8 mouse cellular contexts compared by ENCODE assay signal in genomic region chr6:124965747-124966146, GRCm38 (mm10). TPM values are rescaled to one million over a fixed set of nuclear protein-coding genes. Genes with fewer than 3 reads are reported as not detected.
DNase-seq lines count a peak whose midpoint lies in the region; ATAC-seq and TF ChIP-seq lines count a peak whose summit lies in the region.

No protein-coding gene starts in this region.

- H3K4me3 ChIP-seq in intestine, postnatal 0 days (ENCODE audit: low read depth, low read length) = peak overlapping the region; percentile 69

- H3K4me1 ChIP-seq in intestine, postnatal 0 days (replicated peaks; ENCODE audit: control insufficient read depth, insufficient read depth, low read length) = peaks cover 10% of the 10 kb centered on the region; the same call in 1 of the 2 replicates

- H3K9me3 ChIP-seq in intestine, postnatal 0 days (ENCODE audit: control insufficient read depth) = no peaks in the 10 kb centered on the region

- peak overlapping the region; percentile 74 for H3K9ac ChIP-seq in intestine, postnatal 0 days (ENCODE audit: low read depth, low read length)

- TF ChIP-seq CTCF in intestine, postnatal 0 days (IDR thresholded peaks at IDR 0.05; ENCODE audit: low read depth) = no peak

- WGBS in intestine, postnatal 0 days = 11% methylated on average over 15 of the region's 15 CpGs

- no peak for ATAC-seq in intestine, postnatal 0 days

- H3K36me3 ChIP-seq in intestine, postnatal 0 days (ENCODE audit: control insufficient read depth, insufficient read depth) = peaks cover 6% of the 10 kb centered on the region
- peaks cover 2% of the 10 kb centered on the region; the same call in 1 of the 2 replicates for H3K36me3 ChIP-seq in splenic B cell, adult 2 months (ENCODE audit: control insufficient read depth, insufficient read depth, low read length, poor library complexity, severe bottlenecking)

- peak overlapping the region; percentile 93; the same call in 1 of the 2 replicates for H3K27ac ChIP-seq in intestine, postnatal 0 days (ENCODE audit: low read depth, low read length)

- intact Hi-C loops in left cerebral cortex, postnatal 36 days (cut with DNase I) = no loop called here

- DNase-seq in cerebellum, adult 9-10 months = peak; percentile 50
- no peak for DNase-seq in cerebellum, postnatal 25 days
- peak; percentile 14 for DNase-seq in right cerebral cortex, postnatal 4 days
- DNase-seq in right cerebral cortex, postnatal 25 days = no peak
- peak; percentile 34 for DNase-seq in splenic B cell, adult 2 months (ENCODE audit: low read depth, low spot score)
- no peak for DNase-seq in layer of hippocampus, postnatal 14 days (ENCODE audit: low spot score in 2 of 2)
- no peak for DNase-seq in left cerebral cortex, postnatal 36 days (ENCODE audit: low spot score in 2 of 2)

- peak overlapping the region; percentile 85 for H3K4me2 ChIP-seq in intestine, postnatal 0 days (replicated peaks; ENCODE audit: low read depth)

- H3K27me3 ChIP-seq in intestine, postnatal 0 days (replicated peaks; ENCODE audit: control insufficient read depth, insufficient read depth, low read length) = no peaks in the 10 kb centered on the region
- H3K27me3 ChIP-seq in splenic B cell, adult 2 months (ENCODE audit: control insufficient read depth, insufficient read depth, low read length, poor library complexity, severe bottlenecking) = no peaks in the 10 kb centered on the region

RNA-seq across cellular contexts. Expression of gene Cops7a, which starts 0.4 kb away (rescaled TPM):
- polyA plus RNA-seq in intestine, postnatal 0 days (2015; fragmentation: Nextera tagmentation; extraction: Ambion mirVana) = 105 and 110 TPM in 2 replicates
- total RNA-seq in layer of hippocampus, postnatal 14 days (2021) = 100 to 1,000 TPM; 125 to 128 TPM
- total RNA-seq in left cerebral cortex, postnatal 36 days (2021) = 100 to 1,000 TPM; 153 to 170 TPM

RNA-seq across cellular contexts. Expression of gene Pianp, which starts 30.7 kb away (rescaled TPM):
- polyA plus RNA-seq in intestine, postnatal 0 days (2015; fragmentation: Nextera tagmentation; extraction: Ambion mirVana) = 1.8 and 2.1 TPM in 2 replicates
- total RNA-seq in layer of hippocampus, postnatal 14 days (2021) = 100 to 1,000 TPM; 119 to 120 TPM
- 100 to 1,000 TPM; 179 to 184 TPM for total RNA-seq in left cerebral cortex, postnatal 36 days (2021)

RNA-seq across cellular contexts. Expression of gene Mlf2, which starts 34.6 kb away (rescaled TPM):
- 265 and 269 TPM in 2 replicates for polyA plus RNA-seq in intestine, postnatal 0 days (2015; fragmentation: Nextera tagmentation; extraction: Ambion mirVana)
- total RNA-seq in layer of hippocampus, postnatal 14 days (2021) = 100 to 1,000 TPM; 681 to 696 TPM
- total RNA-seq in left cerebral cortex, postnatal 36 days (2021) = 100 to 1,000 TPM; 606 to 697 TPM

RNA-seq across cellular contexts. Expression of gene Zfp384, which starts 43.2 kb away (rescaled TPM):
- 8.2 TPM in 2 replicates for polyA plus RNA-seq in intestine, postnatal 0 days (2015; fragmentation: Nextera tagmentation; extraction: Ambion mirVana)
- total RNA-seq in layer of hippocampus, postnatal 14 days (2021) = 10 to 100 TPM; 41.9 to 49.2 TPM
- total RNA-seq in left cerebral cortex, postnatal 36 days (2021) = 10 to 100 TPM; 33.3 to 52.7 TPM

RNA-seq across cellular contexts. Expression of gene Ptms, which starts 45.8 kb away (rescaled TPM):
- 167 and 169 TPM in 2 replicates for polyA plus RNA-seq in intestine, postnatal 0 days (2015; fragmentation: Nextera tagmentation; extraction: Ambion mirVana)
- total RNA-seq in layer of hippocampus, postnatal 14 days (2021) = 1,000 to 10,000 TPM; 1,231 to 1,331 TPM
- total RNA-seq in left cerebral cortex, postnatal 36 days (2021) = 1,000 to 10,000 TPM in 1 of 2 experiments, 100 to 1,000 TPM in 1; 913 to 1,047 TPM

Comparison
In these comparisons a context has a peak if more than half of its experiments do, and no peak if none do; other contexts are left out.
1. DNase-seq: peak in cerebellum, adult 9-10 months (single experiment), right cerebral cortex, postnatal 4 days (single experiment) and splenic B cell, adult 2 months (single experiment); none in cerebellum, postnatal 25 days (0 of 2), right cerebral cortex, postnatal 25 days (single experiment), layer of hippocampus, postnatal 14 days (0 of 2) and left cerebral cortex, postnatal 36 days (0 of 2).